Mouse (Mus musculus): Measurements from ENCODE around the gene Dohh. TPM values are rescaled to one million over a fixed set of nuclear protein-coding genes. Genes with fewer than 3 reads are reported as not detected.
A peak's percentile ranks its signal among the peaks of the same experiment; 100 is the strongest.

The Dohh gene
- polyA plus RNA-seq, 1 experiment = 114 TPM

DNA sequence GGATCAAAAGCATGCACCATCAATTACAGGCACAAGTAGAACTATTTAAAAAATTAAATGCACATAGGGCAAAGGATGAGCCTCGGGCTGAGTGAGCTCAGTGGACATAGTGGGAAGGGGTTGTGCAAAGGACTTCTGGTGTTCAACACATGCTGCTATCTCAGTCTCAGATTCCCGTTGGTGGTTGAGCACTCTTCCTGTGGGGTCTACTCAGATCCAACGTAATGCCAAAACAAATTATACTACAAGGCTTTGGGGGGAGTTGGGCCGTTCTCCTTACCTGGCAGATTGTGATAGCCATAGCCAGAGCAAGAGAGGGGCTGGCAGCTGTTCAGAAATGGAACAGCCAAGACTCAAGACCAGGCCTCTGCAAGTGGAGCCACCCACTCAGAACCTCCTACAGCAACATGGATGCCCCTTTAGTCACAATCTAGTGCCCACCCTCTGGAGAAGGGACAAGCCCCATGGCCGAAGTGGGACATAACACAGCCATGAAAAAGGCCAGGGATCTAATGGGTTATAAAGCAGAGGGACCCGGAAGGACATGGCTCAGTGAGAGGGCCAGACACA, 4.3 kb upstream of the Dohh start:
- Histone ChIP-seq H3K27me3 (replicated peaks) (no peaks in the 10 kb centered on the region), H3K4me1 (peaks cover 78% of the 10 kb centered on the region)

DNA sequence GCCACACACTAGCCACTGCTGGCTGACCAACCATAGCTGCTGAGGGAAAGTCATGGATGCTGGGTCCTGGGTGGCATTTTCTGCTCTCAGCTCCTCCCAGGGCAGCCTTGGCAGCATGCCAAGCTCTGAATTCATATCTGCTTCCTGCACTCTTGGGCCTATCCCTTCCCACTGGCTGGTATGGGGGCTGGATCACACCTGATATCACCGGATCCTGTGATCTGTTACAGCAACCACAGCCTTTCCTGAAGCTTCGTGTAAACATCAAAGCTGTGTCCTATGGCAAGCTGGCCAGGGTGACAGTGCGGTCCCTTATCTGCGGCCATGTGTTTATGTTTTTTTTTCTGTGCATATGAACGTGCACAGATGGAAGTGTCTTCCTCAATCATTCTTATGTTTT, 2.2 kb upstream of the Dohh start:
- Histone ChIP-seq H3K4me1 (peaks cover 78% of the 10 kb centered on the region), H3K27me3 (replicated peaks) (no peaks in the 10 kb centered on the region), H3K4me3 (replicated peaks) (peak overlapping the region; percentile 83), H3K9me3 (no peaks in the 10 kb centered on the region), H3K36me3 (replicated peaks; ENCODE audit: low read length) (peaks cover 18% of the 10 kb centered on the region)
- TF ChIP-seq GATA1 (IDR thresholded peaks at IDR 0.05; ENCODE audit: borderline replicate concordance, low read length) = peak; percentile 99
- peak; percentile 82 for TF ChIP-seq FLI1 (IDR thresholded peaks at IDR 0.05; ENCODE audit: low read length)

More for the DNA sequence above, 4.3 kb upstream of the Dohh start:
- Histone ChIP-seq H3K9me3 (no peaks in the 10 kb centered on the region), H3K4me3 (replicated peaks) (peak overlapping the region; percentile 39), H3K36me3 (replicated peaks; ENCODE audit: low read length) (peaks cover 20% of the 10 kb centered on the region)
- no peak for TF ChIP-seq GATA1 (IDR thresholded peaks at IDR 0.05; ENCODE audit: borderline replicate concordance, low read length)
- no peak for TF ChIP-seq FLI1 (IDR thresholded peaks at IDR 0.05; ENCODE audit: low read length)

DNA sequence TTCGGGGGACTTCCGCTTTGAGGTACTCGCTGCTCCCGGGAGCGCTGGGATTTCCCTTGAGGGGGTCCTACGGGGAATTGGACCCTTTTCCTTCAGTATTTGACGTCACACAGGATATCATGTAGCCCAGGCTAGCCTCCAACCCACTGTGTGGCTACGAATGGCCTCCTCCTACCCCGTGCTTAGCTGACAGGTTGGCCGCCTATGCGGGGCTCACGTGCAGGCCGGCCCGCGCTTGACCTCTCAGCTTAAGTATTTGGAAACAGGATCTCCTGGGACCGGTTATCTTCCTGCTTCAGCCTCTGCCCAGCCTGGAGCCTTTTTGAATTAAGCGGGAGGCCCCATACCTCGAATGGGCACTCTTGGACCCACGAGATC, 366 bp downstream of the Dohh start:
- Histone ChIP-seq H3K4me3 (replicated peaks) (peak overlapping the region; percentile 91), H3K27me3 (replicated peaks) (no peaks in the 10 kb centered on the region), H3K4me1 (peaks cover 77% of the 10 kb centered on the region), H3K9me3 (no peaks in the 10 kb centered on the region), H3K36me3 (replicated peaks; ENCODE audit: low read length) (peaks cover 41% of the 10 kb centered on the region)
- TF ChIP-seq FLI1 (IDR thresholded peaks at IDR 0.05; ENCODE audit: low read length) = no peak
- TF ChIP-seq GATA1 (IDR thresholded peaks at IDR 0.05; ENCODE audit: borderline replicate concordance, low read length) = no peak

DNA sequence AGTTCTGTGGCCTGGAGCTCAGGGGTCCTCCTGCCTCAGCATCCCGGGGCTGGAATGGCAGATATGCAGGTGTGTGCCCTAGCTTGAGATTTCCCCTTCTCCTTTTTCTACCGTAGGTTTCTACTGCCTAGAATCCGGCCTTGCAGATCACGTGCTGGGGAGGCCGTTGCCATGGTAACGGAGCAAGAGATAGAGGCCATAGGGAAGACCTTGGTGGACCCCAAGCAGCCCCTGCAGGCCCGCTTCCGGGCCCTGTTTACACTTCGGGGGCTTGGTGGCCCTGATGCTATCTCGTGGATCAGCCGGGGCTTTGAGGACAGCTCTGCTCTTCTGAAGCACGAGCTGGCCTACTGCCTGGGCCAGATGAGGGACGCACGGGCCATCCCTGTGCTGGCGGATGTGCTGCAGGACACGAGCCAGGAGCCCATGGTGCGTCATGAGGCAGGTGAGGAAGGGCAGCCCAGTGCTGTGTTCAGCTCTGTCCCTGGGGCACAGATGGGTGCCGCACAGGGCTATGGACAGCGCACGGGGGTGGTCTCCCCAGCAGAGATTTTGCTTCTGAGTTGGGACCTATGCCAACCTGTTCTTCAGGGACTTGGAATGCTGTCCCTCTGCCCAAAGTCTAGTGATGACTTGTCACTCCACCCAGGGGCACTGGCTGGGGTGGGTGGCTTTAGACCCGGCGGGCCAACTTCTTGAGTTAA, 1.5 kb downstream of the Dohh start:
- peaks cover 47% of the 10 kb centered on the region for H3K36me3 ChIP-seq (replicated peaks; ENCODE audit: low read length)
- no peaks in the 10 kb centered on the region for H3K9me3 ChIP-seq
- no peaks in the 10 kb centered on the region for H3K27me3 ChIP-seq (replicated peaks)
- H3K4me3 ChIP-seq (replicated peaks) = peak overlapping the region; percentile 91
- H3K4me1 ChIP-seq = peaks cover 77% of the 10 kb centered on the region
- TF ChIP-seq GATA1 (IDR thresholded peaks at IDR 0.05; ENCODE audit: borderline replicate concordance, low read length) = no peak
- TF ChIP-seq FLI1 (IDR thresholded peaks at IDR 0.05; ENCODE audit: low read length) = no peak

DNA sequence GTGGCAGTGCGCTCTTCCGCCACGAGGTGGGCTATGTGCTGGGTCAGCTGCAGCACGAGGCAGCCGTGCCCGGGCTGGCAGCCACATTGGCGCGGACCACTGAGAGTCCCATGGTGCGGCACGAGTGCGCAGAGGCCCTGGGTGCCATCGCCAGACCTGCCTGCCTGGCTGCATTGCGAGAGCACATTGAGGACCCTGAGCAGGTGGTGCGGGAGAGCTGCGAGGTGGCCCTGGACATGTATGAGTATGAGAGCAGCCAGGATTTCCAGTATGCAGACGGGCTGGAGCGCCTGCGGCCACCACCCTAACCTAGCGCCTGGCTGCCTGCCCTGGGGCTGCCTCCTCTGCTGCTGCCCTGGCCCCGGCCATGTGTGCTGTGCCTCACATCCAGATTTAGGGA, 3.5 kb downstream of the Dohh start:
- Histone ChIP-seq H3K36me3 (replicated peaks; ENCODE audit: low read length) (peaks cover 56% of the 10 kb centered on the region), H3K9me3 (no peaks in the 10 kb centered on the region), H3K4me3 (replicated peaks) (peak overlapping the region; percentile 33), H3K27me3 (replicated peaks) (no peaks in the 10 kb centered on the region), H3K4me1 (peaks cover 67% of the 10 kb centered on the region)
- TF ChIP-seq FLI1 (IDR thresholded peaks at IDR 0.05; ENCODE audit: low read length) (no peak), GATA1 (IDR thresholded peaks at IDR 0.05; ENCODE audit: borderline replicate concordance, low read length) (no peak)

DNA sequence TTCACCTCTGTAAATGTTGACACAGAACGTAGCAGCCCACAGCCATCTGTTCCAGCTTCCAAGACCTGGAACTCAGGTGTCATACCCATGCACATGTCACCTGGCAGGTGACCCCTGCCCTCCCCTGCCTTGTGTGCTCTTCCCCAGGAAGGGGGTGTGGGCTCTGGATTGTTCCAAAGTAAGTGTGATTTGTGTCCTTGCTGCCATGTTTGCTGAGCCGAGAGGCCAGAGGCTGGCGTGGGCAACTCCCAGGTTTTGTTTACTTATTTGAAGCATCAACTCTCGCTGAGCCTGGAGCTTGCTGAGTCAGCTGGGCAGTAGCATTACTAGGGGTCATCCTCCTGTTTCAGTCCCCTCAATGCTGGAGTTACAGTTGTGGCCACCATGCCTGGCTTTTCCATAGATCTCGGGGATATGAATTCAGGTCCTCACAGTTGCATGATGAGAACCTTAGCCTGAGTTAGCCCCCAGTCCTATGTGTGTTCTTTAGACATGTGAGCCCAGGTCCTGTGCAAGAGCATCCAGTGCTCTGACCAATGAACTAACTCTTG, 4.4 kb downstream of the Dohh start, which contains the start of gene Gm48552:
Gene Gm48552 (plus strand): TSS at position 501 of the 551 bp plus-strand sequence.
- no peaks in the 10 kb centered on the region for H3K27me3 ChIP-seq (replicated peaks)
- TF ChIP-seq FLI1 (IDR thresholded peaks at IDR 0.05; ENCODE audit: low read length) (no peak), GATA1 (IDR thresholded peaks at IDR 0.05; ENCODE audit: borderline replicate concordance, low read length) (no peak)
- no peaks in the 10 kb centered on the region for H3K9me3 ChIP-seq
- no peak within 1 kb of the TSS for H3K4me3 ChIP-seq (replicated peaks)
- peaks cover 56% of the 10 kb centered on the region for H3K36me3 ChIP-seq (replicated peaks; ENCODE audit: low read length)
- peaks cover 69% of the 10 kb centered on the region for H3K4me1 ChIP-seq

DNA sequence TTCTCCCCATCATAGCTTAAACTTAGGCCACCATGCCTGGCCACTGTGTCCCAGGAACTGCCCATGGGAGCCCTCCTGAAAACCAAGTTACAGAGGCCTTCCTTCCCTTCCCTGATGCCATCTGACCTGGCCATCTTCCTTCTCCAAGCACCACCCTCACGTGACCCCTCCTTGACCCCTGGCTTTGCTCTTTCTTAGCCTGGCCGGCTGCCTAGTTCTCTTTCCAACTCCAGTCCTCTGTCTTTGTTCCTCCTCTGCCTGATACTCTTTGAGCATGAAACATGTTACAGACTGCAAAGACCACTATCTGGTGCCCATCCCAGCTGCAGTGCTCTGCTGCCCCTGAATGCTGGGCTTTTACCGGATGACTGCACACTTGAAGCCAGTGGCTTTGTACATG, 5.1 kb downstream of the Dohh start:
- peaks cover 56% of the 10 kb centered on the region for H3K36me3 ChIP-seq (replicated peaks; ENCODE audit: low read length)
- H3K27me3 ChIP-seq (replicated peaks) = no peaks in the 10 kb centered on the region
- peaks cover 77% of the 10 kb centered on the region for H3K4me1 ChIP-seq
- TF ChIP-seq FLI1 (IDR thresholded peaks at IDR 0.05; ENCODE audit: low read length) = no peak
- TF ChIP-seq GATA1 (IDR thresholded peaks at IDR 0.05; ENCODE audit: borderline replicate concordance, low read length) = no peak
- no peaks in the 10 kb centered on the region for H3K9me3 ChIP-seq
- no peak overlapping the region for H3K4me3 ChIP-seq (replicated peaks)

DNA sequence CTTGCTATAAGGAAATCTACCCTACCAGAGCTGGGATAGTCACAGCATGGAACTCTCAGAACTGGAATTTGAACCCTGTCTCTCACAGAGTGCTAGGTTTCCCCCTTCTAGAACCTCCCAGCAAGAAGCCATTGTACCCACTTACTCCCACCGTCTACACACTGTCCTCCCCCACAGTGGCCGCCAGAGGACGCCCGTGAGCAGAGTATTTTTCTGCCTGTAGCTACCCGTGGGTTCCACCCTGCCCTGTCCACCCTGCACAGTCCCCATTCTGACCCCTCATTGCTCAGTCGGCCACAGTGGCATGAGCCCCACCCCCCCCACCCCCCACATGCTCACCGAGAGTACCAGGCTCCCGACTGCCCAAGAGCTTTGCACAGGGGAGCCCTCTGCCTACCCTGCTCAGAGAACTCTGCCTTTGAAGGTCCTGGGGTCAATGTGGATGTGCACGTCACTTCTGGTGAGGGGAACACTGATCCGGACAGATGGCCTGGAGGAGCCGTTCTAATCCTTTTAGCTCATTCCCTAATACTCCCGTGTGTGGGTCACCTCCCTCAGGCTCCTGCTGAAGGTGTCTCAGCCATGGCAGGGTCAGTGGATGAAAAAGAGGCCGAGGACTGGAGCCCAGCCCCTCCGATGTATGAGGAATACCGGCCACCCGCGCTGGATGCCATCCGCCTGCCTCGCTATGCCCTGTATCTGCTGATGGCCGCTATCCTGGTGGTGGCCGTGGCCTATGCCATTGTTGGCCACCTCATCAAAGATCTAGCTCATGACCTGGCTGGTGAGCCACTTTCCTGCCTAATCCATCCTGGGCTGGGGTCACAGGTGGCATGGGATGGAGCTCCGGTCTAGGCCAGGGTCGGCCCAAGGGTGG, 5.8 kb downstream of the Dohh start:
- no peaks in the 10 kb centered on the region for H3K9me3 ChIP-seq
- peaks cover 79% of the 10 kb centered on the region for H3K4me1 ChIP-seq
- no peak for TF ChIP-seq FLI1 (IDR thresholded peaks at IDR 0.05; ENCODE audit: low read length)
- no peak for TF ChIP-seq GATA1 (IDR thresholded peaks at IDR 0.05; ENCODE audit: borderline replicate concordance, low read length)
- peaks cover 4% of the 10 kb centered on the region for H3K27me3 ChIP-seq (replicated peaks)
- H3K4me3 ChIP-seq (replicated peaks) = no peak overlapping the region
- H3K36me3 ChIP-seq (replicated peaks; ENCODE audit: low read length) = peaks cover 56% of the 10 kb centered on the region

DNA sequence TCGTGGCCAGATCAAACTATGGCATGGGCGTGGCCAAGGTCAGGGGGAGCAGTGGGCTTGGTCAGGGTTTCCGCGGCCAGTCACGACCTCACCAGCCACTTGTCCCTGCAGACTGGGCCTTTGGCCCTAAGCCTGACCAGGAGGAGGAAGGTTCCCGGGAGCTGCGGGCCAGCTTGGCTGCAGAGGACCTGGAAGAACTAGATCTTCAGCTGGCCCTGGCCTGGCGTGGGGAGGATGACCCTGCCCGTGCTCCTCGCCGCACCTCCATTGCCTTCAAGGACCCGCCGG, 6.4 kb downstream of the Dohh start:
- Histone ChIP-seq H3K27me3 (replicated peaks) (peaks cover 4% of the 10 kb centered on the region), H3K4me3 (replicated peaks) (no peak overlapping the region), H3K9me3 (no peaks in the 10 kb centered on the region), H3K4me1 (peaks cover 76% of the 10 kb centered on the region), H3K36me3 (replicated peaks; ENCODE audit: low read length) (peaks cover 55% of the 10 kb centered on the region)
- TF ChIP-seq GATA1 (IDR thresholded peaks at IDR 0.05; ENCODE audit: borderline replicate concordance, low read length) (no peak), FLI1 (IDR thresholded peaks at IDR 0.05; ENCODE audit: low read length) (no peak)

All from megakaryocyte, embryonic 14.5 days (primary cell).